Mouse (Mus musculus): ENCODE measurements at regions not wholly inside any gene's neighbourhood (a gene's known extent, or its start where the extent isn't known, plus 50 kb on each side); places are given as distances from the start of the nearest gene placed in this dataset.

- no peak for DNase-seq (ENCODE audit: low read depth, low spot score)
- in situ Hi-C loops (cut with MboI; ENCODE audit: low sequenced_read_pairs in 2 of 2, unreplicated experiment in 2 of 2) = no loop called here
- Histone ChIP-seq H3K4me1 (ENCODE audit: control insufficient read depth in 2 of 2, insufficient read depth in 2 of 2, low read length in 2 of 2, poor library complexity in 1 of 2) (no peaks in the 10 kb centered on the region), H3K36me3 (ENCODE audit: control insufficient read depth, insufficient read depth, low read length, poor library complexity, severe bottlenecking) (no peaks in the 10 kb centered on the region), H3K4me3 (ENCODE audit: insufficient read depth in 1 of 2, low read depth in 1 of 2, low read length in 2 of 2, poor library complexity in 1 of 2, severe bottlenecking in 1 of 2) (no peak overlapping the region), H3K27ac (ENCODE audit: insufficient read depth, low read depth, low read length, poor library complexity, severe bottlenecking) (no peak overlapping the region), H3K9ac (ENCODE audit: insufficient read depth, low read depth, low read length, poor library complexity, severe bottlenecking) (no peak overlapping the region), H3K9me3 (ENCODE audit: control insufficient read depth, insufficient read depth, low read depth, low read length) (no peaks in the 10 kb centered on the region)
- no peak for TF ChIP-seq ZC3H11A (IDR thresholded peaks at IDR 0.05; ENCODE audit: borderline replicate concordance, low read depth, low read length)
- no peak for TF ChIP-seq CHD2 (IDR thresholded peaks at IDR 0.05; ENCODE audit: low read depth, low read length)
- TF ChIP-seq ZNF384 (IDR thresholded peaks at IDR 0.05; ENCODE audit: low read depth, low read length) = no peak
- no peak for TF ChIP-seq MAFK (IDR thresholded peaks at IDR 0.05; ENCODE audit: insufficient read depth, low read depth, low read length)
- no peak for TF ChIP-seq HCFC1 (IDR thresholded peaks at IDR 0.05; ENCODE audit: borderline replicate concordance, insufficient read depth, low read length)
These were observed 296.1 kb downstream of the Icos start for GRCm38 (mm10) chr1:61273843-61274242.

DNA sequence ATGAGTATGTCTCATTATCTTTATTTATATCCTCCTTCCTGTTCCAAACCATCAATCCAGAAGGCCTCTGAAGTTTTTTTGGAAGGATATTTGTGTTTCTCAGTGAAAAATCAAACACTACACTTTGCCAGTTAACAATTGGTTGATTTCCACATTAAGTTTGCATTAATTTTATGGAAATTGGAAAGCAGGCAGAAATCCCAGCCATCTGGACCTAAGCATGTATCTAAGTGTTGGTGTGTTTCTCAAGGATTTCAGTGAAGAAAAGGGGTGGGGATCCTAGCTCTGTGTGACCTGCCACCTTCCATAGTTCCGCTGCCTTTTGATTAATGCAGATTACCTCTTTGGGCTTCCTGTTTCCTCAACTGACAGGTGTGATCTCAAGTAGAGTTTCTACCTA is 296.5 kb downstream of the Icos start:
- no peak overlapping the region for H3K4me3 ChIP-seq (ENCODE audit: insufficient read depth in 1 of 2, low read depth in 1 of 2, low read length in 2 of 2, poor library complexity in 1 of 2, severe bottlenecking in 1 of 2)
- TF ChIP-seq ZC3H11A (IDR thresholded peaks at IDR 0.05; ENCODE audit: borderline replicate concordance, low read depth, low read length) (no peak), MAFK (IDR thresholded peaks at IDR 0.05; ENCODE audit: insufficient read depth, low read depth, low read length) (no peak), HCFC1 (IDR thresholded peaks at IDR 0.05; ENCODE audit: borderline replicate concordance, insufficient read depth, low read length) (no peak), ZNF384 (IDR thresholded peaks at IDR 0.05; ENCODE audit: low read depth, low read length) (no peak), CHD2 (IDR thresholded peaks at IDR 0.05; ENCODE audit: low read depth, low read length) (no peak)
- H3K27ac ChIP-seq (ENCODE audit: insufficient read depth, low read depth, low read length, poor library complexity, severe bottlenecking) = no peak overlapping the region
- DNase-seq (ENCODE audit: low read depth, low spot score) = no peak
- H3K9me3 ChIP-seq (ENCODE audit: control insufficient read depth, insufficient read depth, low read depth, low read length) = no peaks in the 10 kb centered on the region
- H3K4me1 ChIP-seq (ENCODE audit: control insufficient read depth in 2 of 2, insufficient read depth in 2 of 2, low read length in 2 of 2, poor library complexity in 1 of 2) = no peaks in the 10 kb centered on the region
- H3K36me3 ChIP-seq (ENCODE audit: control insufficient read depth, insufficient read depth, low read length, poor library complexity, severe bottlenecking) = no peaks in the 10 kb centered on the region
- H3K9ac ChIP-seq (ENCODE audit: insufficient read depth, low read depth, low read length, poor library complexity, severe bottlenecking) = no peak overlapping the region
- in situ Hi-C loops (cut with MboI; ENCODE audit: low sequenced_read_pairs in 2 of 2, unreplicated experiment in 2 of 2) = no loop called here

DNA sequence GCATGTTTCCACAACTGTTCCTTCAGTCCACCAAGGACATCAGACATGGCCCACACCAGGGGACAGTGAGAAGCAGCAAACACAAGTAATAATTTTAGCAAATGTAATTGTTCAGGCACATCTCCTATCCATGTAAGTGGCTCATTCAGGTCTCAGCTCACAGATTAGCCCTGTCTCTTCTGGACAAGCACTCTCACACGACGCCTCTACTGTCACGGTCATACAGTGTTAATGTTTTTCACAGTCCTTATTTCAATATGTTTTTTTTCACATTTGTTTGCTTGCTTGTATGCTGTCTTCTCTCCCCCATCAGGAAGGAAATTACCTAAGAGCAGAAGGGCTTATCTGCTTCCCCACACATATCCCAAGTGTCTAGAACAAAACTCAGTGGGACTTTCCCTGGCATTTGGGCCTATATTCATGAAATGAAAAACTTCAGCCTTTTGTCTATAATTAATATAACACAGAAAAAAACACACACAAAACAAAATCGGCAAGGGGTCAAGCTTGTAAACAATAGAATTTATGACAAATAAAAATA is 299.5 kb downstream of the Icos start:
- H3K4me1 ChIP-seq (ENCODE audit: control insufficient read depth in 2 of 2, insufficient read depth in 2 of 2, low read length in 2 of 2, poor library complexity in 1 of 2) = no peaks in the 10 kb centered on the region

DNA sequence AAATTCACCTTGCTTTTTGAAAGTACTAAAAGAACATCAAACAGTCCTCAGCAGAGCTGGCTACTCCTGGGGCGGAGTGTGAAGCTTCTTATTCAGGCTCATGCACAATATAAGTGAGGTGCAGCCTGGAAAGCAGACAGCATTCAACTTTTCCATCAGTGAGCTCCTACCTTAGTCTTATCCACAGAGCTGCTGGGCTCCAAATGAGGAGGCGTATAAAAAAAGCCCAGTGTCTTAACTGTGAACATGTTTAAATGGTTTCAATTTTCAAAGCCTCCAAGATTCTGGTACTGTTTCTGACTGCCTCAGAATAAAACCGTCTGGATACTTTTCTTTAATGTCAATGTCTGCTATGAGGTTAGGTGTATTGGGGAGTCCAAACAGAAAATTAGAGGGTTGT is 310.5 kb downstream of the Icos start:
- in situ Hi-C loops (cut with MboI; ENCODE audit: low sequenced_read_pairs in 2 of 2, unreplicated experiment in 2 of 2) = no loop called here
- no peak for DNase-seq (ENCODE audit: low read depth, low spot score)
- Histone ChIP-seq H3K27ac (ENCODE audit: insufficient read depth, low read depth, low read length, poor library complexity, severe bottlenecking) (no peak overlapping the region), H3K9me3 (ENCODE audit: control insufficient read depth, insufficient read depth, low read depth, low read length) (no peaks in the 10 kb centered on the region), H3K4me1 (ENCODE audit: control insufficient read depth in 2 of 2, insufficient read depth in 2 of 2, low read length in 2 of 2, poor library complexity in 1 of 2) (no peaks in the 10 kb centered on the region), H3K36me3 (ENCODE audit: control insufficient read depth, insufficient read depth, low read length, poor library complexity, severe bottlenecking) (no peaks in the 10 kb centered on the region), H3K4me3 (ENCODE audit: insufficient read depth in 1 of 2, low read depth in 1 of 2, low read length in 2 of 2, poor library complexity in 1 of 2, severe bottlenecking in 1 of 2) (no peak overlapping the region), H3K9ac (ENCODE audit: insufficient read depth, low read depth, low read length, poor library complexity, severe bottlenecking) (no peak overlapping the region)
- TF ChIP-seq CHD2 (IDR thresholded peaks at IDR 0.05; ENCODE audit: low read depth, low read length) (no peak), MAFK (IDR thresholded peaks at IDR 0.05; ENCODE audit: insufficient read depth, low read depth, low read length) (no peak), ZNF384 (IDR thresholded peaks at IDR 0.05; ENCODE audit: low read depth, low read length) (no peak), HCFC1 (IDR thresholded peaks at IDR 0.05; ENCODE audit: borderline replicate concordance, insufficient read depth, low read length) (no peak), ZC3H11A (IDR thresholded peaks at IDR 0.05; ENCODE audit: borderline replicate concordance, low read depth, low read length) (no peak)

More for the DNA sequence above, 299.5 kb downstream of the Icos start:
- no peak for TF ChIP-seq CHD2 (IDR thresholded peaks at IDR 0.05; ENCODE audit: low read depth, low read length)
- no peak for TF ChIP-seq ZC3H11A (IDR thresholded peaks at IDR 0.05; ENCODE audit: borderline replicate concordance, low read depth, low read length)
- TF ChIP-seq HCFC1 (IDR thresholded peaks at IDR 0.05; ENCODE audit: borderline replicate concordance, insufficient read depth, low read length) = no peak
- no peak for TF ChIP-seq ZNF384 (IDR thresholded peaks at IDR 0.05; ENCODE audit: low read depth, low read length)
- TF ChIP-seq MAFK (IDR thresholded peaks at IDR 0.05; ENCODE audit: insufficient read depth, low read depth, low read length) = no peak
- Histone ChIP-seq H3K4me3 (ENCODE audit: insufficient read depth in 1 of 2, low read depth in 1 of 2, low read length in 2 of 2, poor library complexity in 1 of 2, severe bottlenecking in 1 of 2) (no peak overlapping the region), H3K36me3 (ENCODE audit: control insufficient read depth, insufficient read depth, low read length, poor library complexity, severe bottlenecking) (no peaks in the 10 kb centered on the region), H3K9me3 (ENCODE audit: control insufficient read depth, insufficient read depth, low read depth, low read length) (no peaks in the 10 kb centered on the region), H3K9ac (ENCODE audit: insufficient read depth, low read depth, low read length, poor library complexity, severe bottlenecking) (no peak overlapping the region), H3K27ac (ENCODE audit: insufficient read depth, low read depth, low read length, poor library complexity, severe bottlenecking) (no peak overlapping the region)
- in situ Hi-C loops (cut with MboI; ENCODE audit: low sequenced_read_pairs in 2 of 2, unreplicated experiment in 2 of 2) = no loop called here
- DNase-seq (ENCODE audit: low read depth, low spot score) = no peak

DNA sequence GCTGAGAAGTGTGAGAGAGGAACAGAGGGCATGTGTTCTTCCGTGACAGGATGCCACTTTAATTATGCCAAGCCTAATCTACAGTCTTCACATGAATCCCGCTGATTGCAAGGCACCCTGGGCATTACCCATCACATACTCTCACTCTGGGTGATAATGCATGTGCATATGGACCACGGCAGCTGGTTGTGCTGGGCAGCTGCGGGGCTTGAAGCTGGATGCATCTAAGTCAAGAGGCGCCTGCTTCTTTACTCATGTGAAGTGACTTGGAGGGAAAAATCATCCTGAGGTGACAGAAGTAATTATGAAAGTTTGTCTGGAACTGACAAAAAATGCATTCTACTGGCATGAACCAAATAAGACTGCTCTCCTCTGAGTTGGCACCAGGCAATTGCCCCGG is 311.2 kb downstream of the Icos start:
- H3K9ac ChIP-seq (ENCODE audit: insufficient read depth, low read depth, low read length, poor library complexity, severe bottlenecking) = no peak overlapping the region
- in situ Hi-C loops (cut with MboI; ENCODE audit: low sequenced_read_pairs in 2 of 2, unreplicated experiment in 2 of 2) = no loop called here
- no peaks in the 10 kb centered on the region for H3K36me3 ChIP-seq (ENCODE audit: control insufficient read depth, insufficient read depth, low read length, poor library complexity, severe bottlenecking)
- H3K9me3 ChIP-seq (ENCODE audit: control insufficient read depth, insufficient read depth, low read depth, low read length) = no peaks in the 10 kb centered on the region
- no peaks in the 10 kb centered on the region for H3K4me1 ChIP-seq (ENCODE audit: control insufficient read depth in 2 of 2, insufficient read depth in 2 of 2, low read length in 2 of 2, poor library complexity in 1 of 2)
- no peak overlapping the region for H3K4me3 ChIP-seq (ENCODE audit: insufficient read depth in 1 of 2, low read depth in 1 of 2, low read length in 2 of 2, poor library complexity in 1 of 2, severe bottlenecking in 1 of 2)
- TF ChIP-seq MAFK (IDR thresholded peaks at IDR 0.05; ENCODE audit: insufficient read depth, low read depth, low read length) = no peak
- no peak for TF ChIP-seq HCFC1 (IDR thresholded peaks at IDR 0.05; ENCODE audit: borderline replicate concordance, insufficient read depth, low read length)
- TF ChIP-seq ZC3H11A (IDR thresholded peaks at IDR 0.05; ENCODE audit: borderline replicate concordance, low read depth, low read length) = no peak
- no peak for TF ChIP-seq CHD2 (IDR thresholded peaks at IDR 0.05; ENCODE audit: low read depth, low read length)
- no peak for TF ChIP-seq ZNF384 (IDR thresholded peaks at IDR 0.05; ENCODE audit: low read depth, low read length)
- no peak overlapping the region for H3K27ac ChIP-seq (ENCODE audit: insufficient read depth, low read depth, low read length, poor library complexity, severe bottlenecking)
- no peak for DNase-seq (ENCODE audit: low read depth, low spot score)

Data from ES-E14 (cell line).